13 mouse cellular contexts compared by ENCODE assay signal in the genomic region with DNA sequence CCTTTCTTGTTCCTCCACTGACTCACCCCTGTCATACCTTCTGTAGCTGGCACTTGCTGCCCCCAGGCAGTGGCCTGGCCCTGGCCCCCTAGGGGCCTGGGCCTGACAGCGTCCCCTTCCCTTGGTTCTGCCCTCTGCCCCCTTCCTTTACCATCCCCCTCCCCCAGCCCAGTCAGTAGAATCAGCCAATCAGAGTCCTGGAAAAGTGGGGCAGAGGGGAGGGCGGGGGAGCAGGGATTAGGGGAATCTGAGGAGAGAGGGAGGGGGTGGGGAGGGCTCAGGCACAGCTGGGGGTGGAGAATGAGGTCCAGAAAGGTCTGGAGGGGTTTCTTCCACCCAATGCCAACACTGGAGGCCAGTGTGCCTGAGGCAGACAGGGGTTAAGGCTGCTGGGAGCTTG. TPM values are rescaled to one million over a fixed set of nuclear protein-coding genes. Genes with fewer than 3 reads are reported as not detected.
DNase-seq lines count a peak whose midpoint lies in the region; ATAC-seq lines count a peak whose summit lies in the region.
"Had no signal": no experiment of that assay in that cellular context is flagged by ENCODE, and none has a peak within 500 bp of the region (broad histone marks: within the 10 kb centered on the region; RNA-seq: fewer than 3 reads in every experiment).

No protein-coding gene starts in this region.

- no peaks in the 10 kb centered on the region for H3K9me3 ChIP-seq in megakaryocyte, embryonic 14.5 days
- no peaks in the 10 kb centered on the region for H3K9me3 ChIP-seq in embryonic facial prominence, embryonic 13.5 days
- no peaks in the 10 kb centered on the region for H3K9me3 ChIP-seq in liver, embryonic 11.5 days (ENCODE audit: control insufficient read depth, low read length)
- H3K9me3 ChIP-seq: G1E had no signal

- H3K36me3 ChIP-seq in megakaryocyte, embryonic 14.5 days (replicated peaks; ENCODE audit: low read length): peaks cover 93% of the 10 kb centered on the region
- H3K36me3 ChIP-seq in embryonic facial prominence, embryonic 13.5 days: no peaks in the 10 kb centered on the region
- H3K36me3 ChIP-seq in liver, embryonic 11.5 days (ENCODE audit: control insufficient read depth, insufficient read depth, low read length): no peaks in the 10 kb centered on the region

- peak overlapping the region; percentile 33 for H3K4me3 ChIP-seq in megakaryocyte, embryonic 14.5 days (replicated peaks)
- H3K4me3 ChIP-seq in embryonic facial prominence, embryonic 13.5 days: no peak overlapping the region
- no peak overlapping the region for H3K4me3 ChIP-seq in liver, embryonic 11.5 days (ENCODE audit: low read depth, low read length)

- no peak overlapping the region; the same call in 1 of the 2 replicates for H3K4me2 ChIP-seq in embryonic facial prominence, embryonic 13.5 days
- H3K4me2 ChIP-seq in liver, embryonic 11.5 days: peak overlapping the region; percentile 30

- H3K27ac ChIP-seq in embryonic facial prominence, embryonic 13.5 days: peak overlapping the region; percentile 39; the same call in 1 of the 2 replicates
- H3K27ac ChIP-seq in liver, embryonic 11.5 days (ENCODE audit: low read depth, low read length): peak overlapping the region; percentile 0; the same call in 1 of the 2 replicates

- H3K9ac ChIP-seq in embryonic facial prominence, embryonic 13.5 days: 0 out of 2 replicates have a peak overlapping the region, but pooled peaks have one; percentile 16
- no peak overlapping the region for H3K9ac ChIP-seq in liver, embryonic 11.5 days (ENCODE audit: low read depth, low read length)

- DNase-seq in liver, embryonic 11.5 days (ENCODE audit: low spot score): no peak
- DNase-seq in retina, postnatal 1 day: peak; percentile 99
- no peak for DNase-seq in adrenal gland, adult (ENCODE audit: inconsistent age in 2 of 2, low spot score in 1 of 2)
- DNase-seq in cerebellum, adult 8-10 months: no peak
- no peak for DNase-seq in heart, adult 9 months (ENCODE audit: low spot score in 2 of 2)
- DNase-seq: heart, postnatal 14 days; right cerebral cortex, postnatal 4 days; thymus, postnatal 36 days had no signal

- H3K4me1 ChIP-seq in megakaryocyte, embryonic 14.5 days: peaks cover 91% of the 10 kb centered on the region
- peaks cover 53% of the 10 kb centered on the region for H3K4me1 ChIP-seq in embryonic facial prominence, embryonic 13.5 days
- peaks cover 42% of the 10 kb centered on the region for H3K4me1 ChIP-seq in liver, embryonic 11.5 days (replicated peaks; ENCODE audit: control insufficient read depth, insufficient read depth, low read length)

- ATAC-seq in megakaryocyte, adult 5-6 weeks (ENCODE audit: poor library complexity, severe bottlenecking): no peak
- ATAC-seq in embryonic facial prominence, embryonic 13.5 days (ENCODE audit: insufficient number of reproducible peaks, insufficient read depth, low FRiP score, low TSS enrichment, low read depth): no peak
- ATAC-seq in liver, embryonic 11.5 days (replicated peaks; ENCODE audit: low FRiP score): peak; percentile 41; the same call in 1 of the 2 replicates

- WGBS in embryonic facial prominence, embryonic 13.5 days: 10% methylated on average over 2 of the region's 2 CpGs
- 23% methylated on average over 2 of the region's 2 CpGs for WGBS in liver, embryonic 11.5 days

- H3K27me3 ChIP-seq in megakaryocyte, embryonic 14.5 days (replicated peaks): no peaks in the 10 kb centered on the region
- peaks cover 10% of the 10 kb centered on the region; the same call in 1 of the 2 replicates for H3K27me3 ChIP-seq in embryonic facial prominence, embryonic 13.5 days
- no peaks in the 10 kb centered on the region for H3K27me3 ChIP-seq in liver, embryonic 11.5 days (replicated peaks; ENCODE audit: control insufficient read depth, insufficient read depth, low read length)

RNA-seq across cellular contexts. Expression of a gene that starts 5.7 kb away (rescaled TPM):
- polyA plus RNA-seq in megakaryocyte, embryonic 14.5 days (2012; ENCODE audit: insufficient read depth, low replicate concordance): 1,319 and 2,156 TPM in 2 replicates
- 35.8 and 40.1 TPM in 2 replicates for total RNA-seq in megakaryocyte, adult 5-6 weeks (2015)
- 6.8 and 9.4 TPM in 2 replicates for total RNA-seq in megakaryocyte, adult 5-6 weeks (2017)
- 10.9 and 12.2 TPM in 2 replicates for polyA plus RNA-seq in embryonic facial prominence, embryonic 13.5 days (2015; fragmentation: Nextera tagmentation; extraction: Ambion mirVana)
- 23.2 and 24.8 TPM in 2 replicates for polyA plus RNA-seq in liver, embryonic 11.5 days (2014; fragmentation: Nextera tagmentation; extraction: Ambion mirVana)

RNA-seq across cellular contexts. Expression of a gene that starts 23.8 kb away (rescaled TPM):
- 1.00 and 1.6 TPM in 2 replicates for polyA plus RNA-seq in megakaryocyte, embryonic 14.5 days (2012; ENCODE audit: insufficient read depth, low replicate concordance)
- total RNA-seq in megakaryocyte, adult 5-6 weeks (2015): 2.9 and 3.8 TPM in 2 replicates
- 1.7 and 3.3 TPM in 2 replicates for total RNA-seq in megakaryocyte, adult 5-6 weeks (2017)
- polyA plus RNA-seq in embryonic facial prominence, embryonic 13.5 days (2015; fragmentation: Nextera tagmentation; extraction: Ambion mirVana): 0.54 and 0.62 TPM in 2 replicates
- 0.49 and 0.78 TPM in 2 replicates for polyA plus RNA-seq in liver, embryonic 11.5 days (2014; fragmentation: Nextera tagmentation; extraction: Ambion mirVana)
- total RNA-seq: adrenal gland, postnatal 4 days; G1E; heart, postnatal 14 days had no signal
- polyA plus RNA-seq: G1E had no signal

RNA-seq across cellular contexts. Expression of a gene that starts 32.4 kb away (rescaled TPM):
- polyA plus RNA-seq in megakaryocyte, embryonic 14.5 days (2012; ENCODE audit: insufficient read depth, low replicate concordance): 20.5 and 26.4 TPM in 2 replicates
- 18.4 and 21.4 TPM in 2 replicates for total RNA-seq in megakaryocyte, adult 5-6 weeks (2015)
- total RNA-seq in megakaryocyte, adult 5-6 weeks (2017): 8.3 and 9.5 TPM in 2 replicates
- 41.2 and 41.5 TPM in 2 replicates for polyA plus RNA-seq in embryonic facial prominence, embryonic 13.5 days (2015; fragmentation: Nextera tagmentation; extraction: Ambion mirVana)
- polyA plus RNA-seq in liver, embryonic 11.5 days (2014; fragmentation: Nextera tagmentation; extraction: Ambion mirVana): 35.4 and 35.7 TPM in 2 replicates

Comparison
In these comparisons a context has a peak if more than half of its experiments do, and no peak if none do; other contexts are left out.
1. RNA of a gene that starts 5.7 kb away (polyA plus RNA-seq): 1,319 to 2,156 TPM in megakaryocyte, embryonic 14.5 days; 23.2 to 24.8 TPM in liver, embryonic 11.5 days and 10.9 to 12.2 TPM in embryonic facial prominence, embryonic 13.5 days; every median in the first group is over 10 times any median in the second.